Mouse (Mus musculus) limb, embryonic 11.5 days (tissue): ENCODE measurements around the gene Eddm3b. TPM values are rescaled to one million over a fixed set of nuclear protein-coding genes. Genes with fewer than 3 reads are reported as not detected.

Source experiments
- ATAC-seq: fragments of 200-750 bp; cut with Nextera tagmentation; 2 replicates; pipeline ENCODE4 v1.8.0; 2017; ENCODE audit warnings: low read depth; ENCODE audit not compliant: insufficient number of reproducible peaks, low FRiP score, low TSS enrichment
- DNase-seq: peaks from one replicate; pipeline ENCODE4 v3.0.0-alpha.2; 2015; ENCODE audit warnings: low spot score
- H3K27ac ChIP-seq: fragments of 300-500 bp; sonication (generic); replicated peaks from 2 replicates; pipeline ENCODE4 v1.5.1; 2014; ENCODE audit warnings: low read depth, mild to moderate bottlenecking, low read length
- H3K27me3 ChIP-seq: fragments of 300-500 bp; sonication (generic); 2 replicates; pipeline ENCODE4 v1.6.1; 2014; ENCODE audit warnings: mild to moderate bottlenecking, low read length, mixed read lengths; ENCODE audit not compliant: control insufficient read depth, insufficient read depth
- H3K36me3 ChIP-seq: fragments of 300-500 bp; sonication (generic); 2 replicates; pipeline ENCODE4 v1.6.1; 2014; ENCODE audit warnings: mild to moderate bottlenecking, low read length, moderate library complexity, mixed read lengths; ENCODE audit not compliant: control insufficient read depth, insufficient read depth
- H3K4me1 ChIP-seq: fragments of 300-500 bp; sonication (generic); 2 replicates; pipeline ENCODE4 v1.6.1; 2014; ENCODE audit warnings: low read length, mixed read lengths; ENCODE audit not compliant: control insufficient read depth, insufficient read depth
- H3K4me2 ChIP-seq: fragments of 300-500 bp; sonication (generic); 2 replicates; pipeline ENCODE4 v1.6.1; 2014; ENCODE audit warnings: low read depth, mild to moderate bottlenecking, moderate library complexity; ENCODE audit not compliant: severe bottlenecking
- H3K4me3 ChIP-seq: fragments of 300-500 bp; sonication (generic); 2 replicates; pipeline ENCODE4 v1.5.1; 2014; ENCODE audit warnings: low read depth, low read length
- H3K9ac ChIP-seq: fragments of 300-500 bp; sonication (generic); 2 replicates; pipeline ENCODE4 v1.6.1; 2014; ENCODE audit warnings: mild to moderate bottlenecking, low read length
- H3K9me3 ChIP-seq: fragments of 300-500 bp; sonication (generic); 2 replicates; pipeline ENCODE4 v1.6.1; 2016; ENCODE audit warnings: low read length; ENCODE audit not compliant: control insufficient read depth
- WGBS: fragments of 180-500 bp; shearing (Covaris S2); extraction: QIAGEN DNeasy Blood & Tissue Kit; methylation state at CpG from one replicate; pipeline ENCODE4 v1.1.7; 2014; 5-methylcytosine and 5-hydroxymethylcytosine counted together
- polyA plus RNA-seq: library from polyadenylated mRNA; unstranded; fragments of >200 nt; fragmentation: Nextera tagmentation; extraction: Ambion mirVana; gene quantifications from 2 replicates; pipeline ENCODE4 v1.2.1, GENCODE M21; 2014

Eddm3b gene
- polyA plus RNA-seq, 1 experiment from 2014 or later, result not detected

- WGBS, result 86% methylated on average over 4 of the region's 4 CpGs
- no peak for ATAC-seq
These were observed 29.1 kb downstream of the Eddm3b start for GRCm38 (mm10) chr14:51143287-51143686.

GRCm38 (mm10) chr14:51143937-51144336 is 29.7 kb downstream of the Eddm3b start:
- Histone ChIP-seq H3K9ac (no peak overlapping the region), H3K36me3 (no peaks in the 10 kb centered on the region), H3K9me3 (no peaks in the 10 kb centered on the region), H3K27ac (no peak overlapping the region), H3K27me3 (no peaks in the 10 kb centered on the region), H3K4me2 (no peak overlapping the region), H3K4me1 (no peaks in the 10 kb centered on the region), H3K4me3 (no peak overlapping the region)
- ATAC-seq (no peak), DNase-seq (no peak)
- 85% methylated on average over 2 of the region's 2 CpGs for WGBS

More at GRCm38 (mm10) chr14:51143287-51143686, 29.1 kb downstream of the Eddm3b start:
- no peak for DNase-seq
- Histone ChIP-seq H3K36me3 (no peaks in the 10 kb centered on the region), H3K4me1 (no peaks in the 10 kb centered on the region), H3K27ac (no peak overlapping the region), H3K4me2 (no peak overlapping the region), H3K9ac (no peak overlapping the region), H3K27me3 (no peaks in the 10 kb centered on the region), H3K9me3 (no peaks in the 10 kb centered on the region), H3K4me3 (no peak overlapping the region)

GRCm38 (mm10) chr14:51144451-51144850 is 30.2 kb downstream of the Eddm3b start:
- H3K27me3 ChIP-seq, result no peaks in the 10 kb centered on the region
- no peak for ATAC-seq
- H3K4me1 ChIP-seq, result no peaks in the 10 kb centered on the region
- no peak overlapping the region for H3K9ac ChIP-seq
- H3K4me3 ChIP-seq, result no peak overlapping the region
- no peaks in the 10 kb centered on the region for H3K9me3 ChIP-seq
- 96% methylated on average over 4 of the region's 4 CpGs for WGBS
- H3K4me2 ChIP-seq, result no peak overlapping the region
- DNase-seq, result no peak
- H3K36me3 ChIP-seq, result no peaks in the 10 kb centered on the region
- H3K27ac ChIP-seq, result no peak overlapping the region

GRCm38 (mm10) chr14:51145521-51145920 is 31.3 kb downstream of the Eddm3b start:
- H3K4me2 ChIP-seq, result no peak overlapping the region
- ATAC-seq (no peak), DNase-seq (no peak)
- H3K9ac ChIP-seq, result no peak overlapping the region
- H3K4me1 ChIP-seq, result no peaks in the 10 kb centered on the region
- no peaks in the 10 kb centered on the region for H3K27me3 ChIP-seq
- H3K4me3 ChIP-seq, result no peak overlapping the region
- no peaks in the 10 kb centered on the region for H3K9me3 ChIP-seq
- H3K36me3 ChIP-seq, result no peaks in the 10 kb centered on the region
- 84% methylated on average over 6 of the region's 6 CpGs for WGBS
- no peak overlapping the region for H3K27ac ChIP-seq

- ATAC-seq (no peak), DNase-seq (no peak)
- Histone ChIP-seq H3K27ac (no peak within 1 kb of the TSS), H3K9ac (no peak within 1 kb of the TSS), H3K4me2 (no peak within 1 kb of the TSS), H3K4me3 (no peak within 1 kb of the TSS), H3K36me3 (no peaks in the 10 kb centered on the region), H3K9me3 (no peaks in the 10 kb centered on the region), H3K4me1 (no peaks in the 10 kb centered on the region), H3K27me3 (no peaks in the 10 kb centered on the region)
- WGBS, result 68% methylated on average over 2 of the region's 2 CpGs
These were observed 32.5 kb downstream of the Eddm3b start, which contains the start of gene Rnase1 for GRCm38 (mm10) chr14:51146685-51147084. Gene Rnase1 (minus strand): TSS chr14:51146785.

- DNase-seq (no peak), ATAC-seq (no peak)
- Histone ChIP-seq H3K36me3 (no peaks in the 10 kb centered on the region), H3K27ac (no peak overlapping the region), H3K9ac (no peak overlapping the region), H3K4me3 (no peak overlapping the region), H3K9me3 (no peaks in the 10 kb centered on the region), H3K27me3 (no peaks in the 10 kb centered on the region), H3K4me2 (no peak overlapping the region), H3K4me1 (no peaks in the 10 kb centered on the region)
- WGBS, result 65% methylated on average over 3 of the region's 3 CpGs
These were observed 33.8 kb downstream of the Eddm3b start for GRCm38 (mm10) chr14:51148006-51148405.

GRCm38 (mm10) chr14:51149164-51149563 is 34.9 kb downstream of the Eddm3b start:
- Histone ChIP-seq H3K9me3 (no peaks in the 10 kb centered on the region), H3K27ac (no peak overlapping the region), H3K4me1 (no peaks in the 10 kb centered on the region), H3K4me3 (no peak overlapping the region), H3K27me3 (no peaks in the 10 kb centered on the region), H3K36me3 (no peaks in the 10 kb centered on the region), H3K9ac (no peak overlapping the region), H3K4me2 (no peak overlapping the region)
- 28% methylated on average over 5 of the region's 5 CpGs for WGBS
- ATAC-seq, result no peak
- no peak for DNase-seq

GRCm38 (mm10) chr14:51150206-51150831 is 36.1 kb downstream of the Eddm3b start:
- no peak overlapping the region for H3K4me2 ChIP-seq
- H3K4me3 ChIP-seq, result no peak overlapping the region
- H3K36me3 ChIP-seq, result no peaks in the 10 kb centered on the region
- WGBS, result 89% methylated on average over 3 of the region's 3 CpGs
- H3K27ac ChIP-seq, result no peak overlapping the region
- ATAC-seq (no peak), DNase-seq (no peak)
- no peaks in the 10 kb centered on the region for H3K27me3 ChIP-seq
- no peaks in the 10 kb centered on the region for H3K4me1 ChIP-seq
- no peak overlapping the region for H3K9ac ChIP-seq
- H3K9me3 ChIP-seq, result no peaks in the 10 kb centered on the region
